Mouse (Mus musculus) adrenal gland, postnatal 25 days (tissue): Measurements from ENCODE around the gene Jmy. TPM values are rescaled to one million over a fixed set of nuclear protein-coding genes. Genes with fewer than 3 reads are reported as not detected.

ENCODE experiments used
- DNase-seq: peaks from one replicate; pipeline ENCODE4 v3.0.0; 2021; ENCODE audit warnings: mixed read lengths
- total RNA-seq: library from RNA; stranded (reverse); gene quantifications from 2 replicates; pipeline ENCODE4 v1.2.3, GENCODE M21; 2021

Gene Jmy
- total RNA-seq, 1 experiment from 2014 or later = 54.6 TPM

GRCm38 (mm10) chr13:93458616-93459015 lies 41.0 kb downstream of the Jmy start:
- no peak for DNase-seq

DNA sequence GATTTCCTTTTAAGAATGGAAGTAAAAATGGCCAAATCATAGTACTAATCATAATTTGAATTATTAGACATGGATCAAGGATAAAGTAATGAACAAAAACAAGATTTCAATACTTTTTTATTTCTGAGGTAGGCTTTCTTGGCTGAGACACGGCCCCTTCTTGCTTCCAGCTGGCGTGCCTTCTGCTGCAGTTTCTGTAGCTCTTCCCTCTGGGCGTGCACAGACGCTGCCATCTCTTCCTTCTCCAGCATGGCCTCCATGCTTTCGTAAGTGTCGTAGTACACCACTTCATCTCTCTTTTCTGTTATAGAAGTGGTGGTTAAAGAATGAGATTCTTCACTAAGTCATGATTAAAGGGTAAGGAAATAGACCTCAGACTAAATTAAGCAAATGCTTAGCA lies 46.3 kb downstream of the Jmy start:
- no peak for DNase-seq

DNA sequence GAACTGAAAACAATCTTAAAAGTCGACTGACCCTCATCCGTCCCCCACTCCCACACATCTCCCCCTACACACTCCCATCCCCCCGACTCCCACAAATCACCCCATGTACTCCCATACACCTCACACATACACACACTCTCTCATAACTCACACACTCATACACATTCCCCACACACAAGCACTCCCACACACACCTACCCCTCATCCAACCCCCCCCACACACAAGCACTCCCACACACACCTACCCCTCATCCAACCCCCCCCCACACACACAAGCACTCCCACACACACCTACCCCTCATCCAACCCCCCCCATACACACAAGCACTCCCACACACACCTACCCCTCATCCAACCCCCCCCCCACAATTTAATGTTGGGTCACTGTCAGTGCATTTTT lies 59.4 kb downstream of the Jmy start:
- DNase-seq = no peak

DNA sequence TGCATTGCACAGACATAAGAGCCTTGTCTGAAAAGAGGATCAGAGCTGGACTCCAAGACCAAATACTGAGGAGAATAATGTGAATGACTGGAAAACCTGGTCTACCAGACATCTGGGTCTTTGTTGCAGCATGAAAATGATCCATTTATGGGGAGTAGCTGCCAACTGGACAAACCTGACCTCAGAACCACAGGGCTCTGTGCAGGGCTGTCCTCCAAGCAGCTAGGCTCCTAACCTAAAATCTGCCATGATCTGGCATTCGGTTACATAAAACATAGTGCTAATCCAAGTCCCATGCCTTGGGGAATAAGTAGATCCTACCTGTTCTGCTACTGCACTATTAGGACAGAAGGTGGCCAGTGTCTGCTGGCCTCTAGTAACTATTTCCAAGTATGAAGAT lies 70.4 kb downstream of the Jmy start:
- no peak for DNase-seq

DNA sequence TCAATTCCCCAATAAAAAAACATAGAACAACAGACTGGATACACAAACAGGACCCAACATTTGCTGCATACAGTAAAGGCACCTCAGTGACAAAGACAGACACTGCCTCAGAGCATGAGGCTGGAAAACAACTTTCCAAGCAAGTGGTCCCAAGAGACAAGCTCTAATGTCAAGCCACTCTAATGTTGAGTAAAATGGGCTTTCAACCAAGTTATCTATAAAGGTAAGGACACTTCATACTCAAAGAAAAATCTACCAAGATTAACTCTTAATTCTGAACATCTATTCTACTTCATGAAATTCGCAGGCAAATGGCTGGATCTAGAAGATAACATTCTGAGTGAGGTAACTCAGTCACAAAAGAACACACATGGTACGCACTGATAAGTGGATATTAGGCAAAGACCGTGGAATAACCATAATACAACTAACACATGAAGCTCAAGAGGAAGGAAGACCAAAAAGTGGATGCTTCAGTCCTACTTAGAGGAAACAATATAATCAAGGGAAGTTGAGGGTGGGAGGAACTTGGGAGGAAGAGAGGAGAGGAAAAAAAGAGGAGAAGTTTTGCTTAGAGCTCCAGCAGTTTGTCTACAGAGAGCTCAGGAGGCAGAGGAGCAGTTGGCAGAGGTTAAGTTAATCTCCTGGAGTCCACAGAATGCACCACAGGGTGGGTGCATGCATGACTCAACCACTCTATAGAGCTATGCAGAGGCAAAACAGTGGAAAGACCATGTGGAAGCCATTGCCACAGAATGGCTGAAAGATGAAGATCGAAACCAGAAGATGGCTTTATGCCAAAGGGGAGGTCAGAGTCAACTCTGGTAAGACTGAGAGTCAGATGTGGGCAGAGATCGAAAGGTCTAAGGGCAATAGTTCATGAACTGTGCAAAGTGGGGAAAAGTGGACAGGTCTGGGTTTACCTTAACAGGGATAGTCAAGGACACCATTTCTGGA lies 71.4 kb downstream of the Jmy start:
- no peak for DNase-seq

GRCm38 (mm10) chr13:93423224-93423623 lies 76.4 kb downstream of the Jmy start:
- no peak for DNase-seq

GRCm38 (mm10) chr13:93419779-93420178 lies 79.8 kb downstream of the Jmy start:
- no peak for DNase-seq

GRCm38 (mm10) chr13:93418292-93418691 lies 81.3 kb downstream of the Jmy start:
- no peak for DNase-seq

DNA sequence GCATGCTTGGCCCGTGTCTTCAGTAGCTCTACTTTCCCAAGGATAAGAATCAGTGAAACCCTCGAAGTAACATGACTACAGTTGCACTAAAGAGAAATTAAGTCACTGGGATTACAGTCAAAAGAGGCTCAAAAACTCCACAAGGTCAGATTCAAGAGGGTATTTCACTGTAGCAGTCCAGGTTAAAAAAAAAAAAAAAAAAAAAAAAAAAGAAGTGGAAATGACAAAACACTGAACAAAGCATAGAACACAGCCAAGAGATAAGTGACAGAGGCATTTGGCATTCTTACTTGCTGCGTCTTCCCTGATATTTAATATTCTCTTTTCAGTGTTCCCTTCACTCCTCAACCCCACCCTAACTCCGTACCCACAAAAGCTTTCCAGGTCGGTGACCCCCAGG lies 84.6 kb downstream of the Jmy start:
- DNase-seq = no peak

- DNase-seq = no peak
Observed at GRCm38 (mm10) chr13:93410343-93410742, 89.3 kb downstream of the Jmy start.

DNA sequence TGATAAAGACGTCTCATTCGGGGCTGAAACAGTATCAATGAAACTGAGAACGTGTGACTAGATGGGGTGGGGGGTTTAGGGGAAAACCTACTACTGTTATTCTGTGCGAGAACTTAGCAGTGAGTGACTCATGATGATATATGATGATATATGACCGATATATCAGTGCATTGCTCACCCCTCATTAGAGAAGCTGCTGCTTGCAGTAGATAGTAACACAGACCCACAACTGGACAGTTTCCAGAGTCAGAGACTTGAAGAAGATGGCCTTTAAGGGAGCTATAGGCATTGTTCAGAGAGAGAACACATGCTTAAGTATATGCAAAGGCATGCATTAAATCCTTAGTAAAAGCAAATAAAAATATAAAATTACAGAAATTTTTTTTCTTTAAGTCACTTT lies 92.8 kb downstream of the Jmy start:
- DNase-seq = no peak

- DNase-seq = no peak
Observed at GRCm38 (mm10) chr13:93401947-93402346, 97.7 kb downstream of the Jmy start.

DNA sequence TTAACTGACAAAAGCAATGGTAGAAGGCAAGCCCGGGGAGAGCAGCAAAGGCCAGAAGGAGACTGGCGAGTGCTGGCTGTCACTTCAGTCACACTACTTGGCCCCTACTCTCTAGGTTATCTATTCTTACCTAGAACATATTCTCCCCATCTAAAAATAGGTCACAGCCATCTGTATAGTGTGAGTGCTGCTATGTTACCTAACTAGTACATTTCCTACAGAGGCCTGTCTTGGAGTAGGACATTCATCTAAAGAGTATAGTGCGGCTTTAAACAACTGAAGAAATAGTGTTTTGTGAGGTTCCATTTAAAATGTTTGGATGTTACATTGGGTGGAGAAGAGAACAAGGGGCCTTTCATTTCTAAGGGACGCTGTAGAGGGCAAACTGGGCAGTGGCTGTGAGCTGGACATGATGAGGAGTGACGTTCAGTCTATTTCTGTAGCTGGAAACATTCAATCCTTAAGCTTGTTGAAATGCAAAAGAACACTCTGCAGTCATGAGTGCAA lies 99.8 kb downstream of the Jmy start:
- no peak for DNase-seq

DNA sequence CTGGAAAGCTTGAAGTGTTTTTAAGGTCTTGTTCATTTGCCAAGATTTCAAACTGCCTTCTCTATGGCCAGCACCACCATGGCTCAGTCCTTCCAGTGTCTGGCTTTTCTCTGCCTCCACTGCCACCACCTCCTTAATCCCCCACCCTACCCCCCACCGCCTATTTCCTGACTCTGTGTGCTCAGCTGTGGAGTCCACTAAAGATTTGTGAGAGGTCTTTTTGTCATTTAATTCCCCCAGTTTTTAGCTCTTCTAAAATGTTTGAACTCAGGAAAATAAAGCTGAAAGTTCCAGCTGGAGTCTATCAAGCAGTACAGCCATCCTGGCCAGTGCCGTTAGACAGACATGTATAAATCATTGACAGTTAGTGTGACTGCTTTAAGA lies 110.4 kb downstream of the Jmy start:
- DNase-seq = no peak

DNA sequence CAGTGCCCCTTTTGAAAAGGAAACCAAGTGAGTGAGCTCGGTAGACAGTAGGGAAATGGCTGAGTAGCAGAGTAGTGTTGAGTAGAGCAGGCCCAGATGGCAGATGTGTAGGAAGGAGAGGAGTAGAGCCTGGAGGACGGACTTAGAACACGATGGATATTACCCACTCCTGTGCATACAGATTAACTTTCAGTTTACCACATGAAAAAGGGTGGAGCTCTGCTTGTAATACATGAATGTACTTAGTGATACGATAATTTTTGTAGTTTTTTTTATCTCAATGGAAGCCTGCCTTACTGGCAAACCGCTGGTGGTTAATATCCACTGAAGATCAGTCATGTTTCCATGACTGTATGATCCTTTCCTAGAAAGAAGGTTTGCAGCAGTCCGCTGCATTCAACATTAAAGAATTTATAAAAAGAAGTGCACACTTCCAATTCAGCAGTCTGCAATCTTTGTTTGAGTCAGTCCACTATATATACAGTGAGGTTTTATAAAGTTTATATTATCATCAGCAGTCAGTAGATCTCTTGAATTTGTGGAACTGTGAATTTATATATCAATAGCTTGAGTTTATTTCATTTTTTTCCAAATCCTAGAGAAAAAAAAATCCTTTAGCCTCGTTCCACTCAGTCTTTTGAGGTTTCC lies 110.9 kb downstream of the Jmy start:
- no peak for DNase-seq

- DNase-seq = no peak
Observed at GRCm38 (mm10) chr13:93387440-93387839, 112.2 kb downstream of the Jmy start.

DNA sequence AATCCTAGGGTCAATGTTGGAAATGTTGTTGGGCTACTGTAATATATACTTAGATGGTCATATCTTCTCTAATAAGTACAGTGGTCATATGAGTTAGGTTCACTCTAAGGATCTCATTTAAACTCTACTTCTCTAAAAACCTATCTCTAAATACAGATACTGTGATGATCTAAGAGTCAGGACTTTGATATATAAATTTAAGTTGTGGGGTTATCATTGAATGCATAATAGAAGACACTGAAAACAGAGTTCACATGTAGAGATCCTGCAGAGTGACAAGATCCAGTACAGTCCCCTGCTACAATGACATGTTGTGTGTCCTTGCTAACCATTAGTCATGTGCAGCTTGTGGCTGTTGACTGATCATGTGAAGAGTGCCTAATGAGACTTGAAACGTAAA lies 114.5 kb downstream of the Jmy start:
- DNase-seq = no peak

- no peak for DNase-seq
Observed at GRCm38 (mm10) chr13:93384481-93384880, 115.1 kb downstream of the Jmy start.

DNA sequence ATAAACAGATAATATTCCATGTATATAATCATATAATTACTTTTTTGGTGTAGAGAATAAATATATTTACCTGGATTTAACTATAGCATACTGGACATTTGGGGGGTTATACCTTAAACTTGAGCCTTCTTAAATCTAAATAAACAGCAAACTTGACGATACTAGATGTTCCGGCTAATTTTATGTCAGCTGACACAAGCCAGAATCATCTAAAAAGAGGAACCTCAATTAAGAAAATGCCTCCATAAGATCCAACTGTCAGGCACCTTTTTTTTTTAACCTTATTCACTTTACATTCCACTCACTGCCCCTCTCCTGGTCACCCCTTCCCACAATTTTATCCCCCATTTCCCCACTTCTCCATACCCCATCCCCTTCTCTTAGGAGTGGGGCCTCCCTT lies 116.0 kb downstream of the Jmy start:
- no peak for DNase-seq

- DNase-seq = no peak
Observed at GRCm38 (mm10) chr13:93383092-93383491, 116.5 kb downstream of the Jmy start.

DNA sequence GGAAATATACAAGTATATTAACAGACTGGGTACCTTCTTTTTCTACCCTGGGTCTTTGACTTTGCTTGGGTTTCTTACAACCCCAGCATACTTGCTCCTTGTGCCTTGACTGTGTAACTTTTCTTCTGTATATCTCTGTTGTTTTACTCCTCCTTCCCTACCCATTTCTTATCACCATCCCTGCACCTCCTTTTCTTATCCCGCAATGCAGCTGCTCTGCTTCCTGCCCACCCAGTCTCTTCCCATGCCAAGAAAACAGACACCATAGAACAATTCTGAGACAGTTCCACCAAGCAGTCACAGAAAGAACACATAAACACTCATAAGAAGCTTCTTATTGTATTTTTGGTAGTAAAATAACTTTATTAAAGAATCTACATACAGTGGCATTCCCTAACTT lies 118.3 kb downstream of the Jmy start:
- no peak for DNase-seq

- no peak for DNase-seq
Observed at GRCm38 (mm10) chr13:93380399-93381063, 119.1 kb downstream of the Jmy start.
